Mouse (Mus musculus): ENCODE results near the gene L3mbtl3.

Gene L3mbtl3

GRCm38 (mm10) chr10:26345879-26346278, 29.9 kb downstream of the L3mbtl3 start:
- intact Hi-C loops (cut with DNase I), result loop anchor here (10.0 kb wide), 1 partner anchor 661 kb away; no protein-coding TSS in a partner anchor

GRCm38 (mm10) chr10:26337896-26338503, 37.8 kb downstream of the L3mbtl3 start:
- intact Hi-C loops (cut with DNase I), result no loop called here

- intact Hi-C loops (cut with DNase I), result no loop called here
Measured at GRCm38 (mm10) chr10:26333966-26334365, 41.8 kb downstream of the L3mbtl3 start.

- intact Hi-C loops (cut with DNase I), result no loop called here
Measured at GRCm38 (mm10) chr10:26332781-26333180, 43.0 kb downstream of the L3mbtl3 start.

- intact Hi-C loops (cut with DNase I), result no loop called here
Measured at GRCm38 (mm10) chr10:26328843-26329242, 46.9 kb downstream of the L3mbtl3 start.

- intact Hi-C loops (cut with DNase I), result no loop called here
Measured at GRCm38 (mm10) chr10:26327691-26328542, 47.9 kb downstream of the L3mbtl3 start.

- intact Hi-C loops (cut with DNase I), result no loop called here
Measured at GRCm38 (mm10) chr10:26327291-26327690, 48.5 kb downstream of the L3mbtl3 start.

GRCm38 (mm10) chr10:26325320-26325719, 50.5 kb downstream of the L3mbtl3 start:
- intact Hi-C loops (cut with DNase I), result no loop called here

- intact Hi-C loops (cut with DNase I), result no loop called here
Measured at GRCm38 (mm10) chr10:26322344-26323051, 53.3 kb downstream of the L3mbtl3 start.

- intact Hi-C loops (cut with DNase I), result no loop called here
Measured at GRCm38 (mm10) chr10:26320679-26321078, 55.1 kb downstream of the L3mbtl3 start.

- intact Hi-C loops (cut with DNase I), result no loop called here
Measured at GRCm38 (mm10) chr10:26314327-26314726, 61.4 kb downstream of the L3mbtl3 start.

- intact Hi-C loops (cut with DNase I), result no loop called here
Measured at GRCm38 (mm10) chr10:26303485-26303884, 72.3 kb downstream of the L3mbtl3 start.

GRCm38 (mm10) chr10:26302336-26302735, 73.4 kb downstream of the L3mbtl3 start:
- intact Hi-C loops (cut with DNase I), result no loop called here

GRCm38 (mm10) chr10:26297626-26298025, 78.1 kb downstream of the L3mbtl3 start:
- intact Hi-C loops (cut with DNase I), result no loop called here

GRCm38 (mm10) chr10:26297200-26297599, 78.6 kb downstream of the L3mbtl3 start:
- intact Hi-C loops (cut with DNase I), result no loop called here

GRCm38 (mm10) chr10:26287136-26287535, 88.6 kb downstream of the L3mbtl3 start:
- intact Hi-C loops (cut with DNase I), result no loop called here

GRCm38 (mm10) chr10:26280009-26280408, 95.8 kb downstream of the L3mbtl3 start:
- intact Hi-C loops (cut with DNase I), result no loop called here

- intact Hi-C loops (cut with DNase I), result no loop called here
Measured at GRCm38 (mm10) chr10:26275414-26275813, 100.4 kb downstream of the L3mbtl3 start.

- intact Hi-C loops (cut with DNase I), result no loop called here
Measured at GRCm38 (mm10) chr10:26263744-26264459, 111.9 kb downstream of the L3mbtl3 start.

GRCm38 (mm10) chr10:26259908-26260307, 115.9 kb downstream of the L3mbtl3 start:
- intact Hi-C loops (cut with DNase I), result no loop called here

GRCm38 (mm10) chr10:26249426-26250165, 126.2 kb downstream of the L3mbtl3 start:
- intact Hi-C loops (cut with DNase I), result no loop called here
